8 mouse cellular contexts compared by ENCODE assay signal in genomic region chr6:85186033-85186743, GRCm38 (mm10). TPM values are rescaled to one million over a fixed set of nuclear protein-coding genes. Genes with fewer than 3 reads are reported as not detected.
DNase-seq lines count a peak whose midpoint lies in the region; ATAC-seq and TF ChIP-seq lines count a peak whose summit lies in the region.

No protein-coding gene starts in this region.

- peaks cover 72% of the 10 kb centered on the region for H3K27me3 ChIP-seq in heart, embryonic 16.5 days (ENCODE audit: control insufficient read depth, insufficient read depth, low read length)
- peaks cover 32% of the 10 kb centered on the region for H3K27me3 ChIP-seq in heart, adult 2 months (ENCODE audit: control insufficient read depth, insufficient read depth, low read length)
- H3K27me3 ChIP-seq in midbrain, embryonic 12.5 days, result peaks cover 80% of the 10 kb centered on the region

- no peak overlapping the region for H3K27ac ChIP-seq in heart, embryonic 16.5 days (ENCODE audit: low read length)
- H3K27ac ChIP-seq in heart, adult 2 months, result no peak overlapping the region
- no peak overlapping the region for H3K27ac ChIP-seq in midbrain, embryonic 12.5 days (replicated peaks)

- H3K4me3 ChIP-seq in heart, embryonic 16.5 days (ENCODE audit: low read length), result peak overlapping the region; percentile 8; the same call in 1 of the 2 replicates
- H3K4me3 ChIP-seq in heart, adult 2 months, result no peak overlapping the region
- H3K4me3 ChIP-seq in midbrain, embryonic 12.5 days, result peak overlapping the region; percentile 54

- 0 out of 2 replicates have a peak, but pooled peaks cover 2% of the 10 kb centered on the region for H3K9me3 ChIP-seq in heart, embryonic 16.5 days (replicated peaks; ENCODE audit: control insufficient read depth, low read length)
- no peaks in the 10 kb centered on the region for H3K9me3 ChIP-seq in midbrain, embryonic 12.5 days

- H3K36me3 ChIP-seq in heart, embryonic 16.5 days (ENCODE audit: control insufficient read depth, insufficient read depth), result no peaks in the 10 kb centered on the region
- H3K36me3 ChIP-seq in heart, adult 2 months (ENCODE audit: control insufficient read depth, insufficient read depth, low read length), result no peaks in the 10 kb centered on the region
- H3K36me3 ChIP-seq in midbrain, embryonic 12.5 days, result no peaks in the 10 kb centered on the region

- ATAC-seq in heart, embryonic 16.5 days (replicated peaks; ENCODE audit: extremely low read depth, insufficient read depth, low FRiP score), result no peak
- ATAC-seq in midbrain, embryonic 12.5 days (ENCODE audit: low FRiP score, low read depth), result no peak
- ATAC-seq in activated CD4-positive, CD25-positive, alpha-beta regulatory T cell, adult 4 months, result no peak

- no peak for TF ChIP-seq CTCF in heart, adult 2 months (IDR thresholded peaks at IDR 0.05)

- TF ChIP-seq EP300 in heart, adult 2 months (IDR thresholded peaks at IDR 0.05; ENCODE audit: insufficient read depth, low read depth, low read length), result no peak

- TF ChIP-seq POLR2A in heart, adult 2 months (IDR thresholded peaks at IDR 0.05; ENCODE audit: insufficient read depth, low read depth, low read length), result no peak

- 0 out of 2 replicates have a peak overlapping the region, but pooled peaks have one; percentile 17 for H3K4me2 ChIP-seq in heart, embryonic 16.5 days (ENCODE audit: low read depth, low read length)
- peak overlapping the region; percentile 93 for H3K4me2 ChIP-seq in midbrain, embryonic 12.5 days (replicated peaks)

- intact Hi-C loops in heart, adult 2 months (cut with DNase I), result no loop called here

- H3K9ac ChIP-seq in heart, embryonic 16.5 days (ENCODE audit: low read length), result no peak overlapping the region
- no peak overlapping the region for H3K9ac ChIP-seq in heart, adult 2 months (ENCODE audit: low read depth, low read length)
- H3K9ac ChIP-seq in midbrain, embryonic 12.5 days (replicated peaks), result no peak overlapping the region

- H3K4me1 ChIP-seq in heart, embryonic 16.5 days (ENCODE audit: control insufficient read depth, insufficient read depth, low read length), result peaks cover 16% of the 10 kb centered on the region
- no peaks in the 10 kb centered on the region for H3K4me1 ChIP-seq in heart, adult 2 months (ENCODE audit: control insufficient read depth, insufficient read depth, low read length)
- H3K4me1 ChIP-seq in midbrain, embryonic 12.5 days, result peaks cover 47% of the 10 kb centered on the region

- 2% methylated on average over 33 of the region's 33 CpGs for WGBS in heart, embryonic 16.5 days
- 5% methylated on average over 33 of the region's 33 CpGs for WGBS in heart, adult 2 months
- 2% methylated on average over 33 of the region's 33 CpGs for WGBS in midbrain, embryonic 12.5 days

- DNase-seq in heart, adult 2 months, result no peak
- peak; percentile 55 for DNase-seq in embryo, embryonic 9.5 days (ENCODE audit: extremely low spot score)
- peak; percentile 78 for DNase-seq in kidney, adult 18-20 months
- DNase-seq in frontal cortex, postnatal 14 days (ENCODE audit: low spot score in 2 of 2), result no peak
- no peak for DNase-seq in adrenal gland, adult 18-20 months (ENCODE audit: low spot score in 2 of 2)

- H3K79me2 ChIP-seq in heart, adult 2 months (replicated peaks; ENCODE audit: control insufficient read depth, insufficient read depth, low read length), result no peaks in the 10 kb centered on the region

RNA-seq across cellular contexts. Expression of gene Emx1, which starts 1.1 kb away (rescaled TPM):
- not detected in 2 replicates for polyA plus RNA-seq in heart, embryonic 16.5 days (2015; fragmentation: Nextera tagmentation; extraction: Ambion mirVana)
- not detected for total RNA-seq in heart, adult 2 months (2021)
- not detected in 2 replicates for polyA plus RNA-seq in heart, adult 2 months (2012; rRNA removed)
- 3.3 and 7.9 TPM in 2 replicates for polyA plus RNA-seq in midbrain, embryonic 12.5 days (2016; fragmentation: Nextera tagmentation; extraction: Ambion mirVana)
- total RNA-seq in adrenal gland, adult 18-20 months (2021), result not detected
- polyA plus RNA-seq in activated CD4-positive, CD25-positive, alpha-beta regulatory T cell, adult 4 months (2017; shearing (Covaris generic)), result not detected

RNA-seq across cellular contexts. Expression of gene Spr, which starts 48.6 kb away (rescaled TPM):
- 61.1 and 61.8 TPM in 2 replicates for polyA plus RNA-seq in heart, embryonic 16.5 days (2015; fragmentation: Nextera tagmentation; extraction: Ambion mirVana)
- total RNA-seq in heart, adult 2 months (2021), result 10 to 100 TPM; 85.9 to 92.3 TPM
- 33.2 and 34.7 TPM in 2 replicates for polyA plus RNA-seq in heart, adult 2 months (2012; rRNA removed)
- 24.6 and 33.4 TPM in 2 replicates for polyA plus RNA-seq in midbrain, embryonic 12.5 days (2016; fragmentation: Nextera tagmentation; extraction: Ambion mirVana)
- total RNA-seq in adrenal gland, adult 18-20 months (2021), result 10 to 100 TPM; 67.1 to 77.5 TPM
- polyA plus RNA-seq in activated CD4-positive, CD25-positive, alpha-beta regulatory T cell, adult 4 months (2017; shearing (Covaris generic)), result 10 to 100 TPM; 24.0 to 31.0 TPM

Comparison
In these comparisons a context has a peak if more than half of its experiments do, and no peak if none do; other contexts are left out.
1. DNase-seq: peak in embryo, embryonic 9.5 days (single experiment) and kidney, adult 18-20 months (single experiment); none in heart, adult 2 months (0 of 2), frontal cortex, postnatal 14 days (0 of 2) and adrenal gland, adult 18-20 months (0 of 2).